Mouse (Mus musculus) spleen, adult 2 months (tissue): ENCODE results near the gene Fam98c.

Experiments used
- CTCF ChIP-seq: fragments of 200-500 bp; IDR thresholded peaks from 2 replicates; pipeline ENCODE4 v1.5.1; 2011; ENCODE audit warnings: mild to moderate bottlenecking, inconsistent platforms; ENCODE audit not compliant: insufficient read depth, insufficient read length, insufficient replicate concordance; ENCODE audit errors: extremely low read depth
- POLR2A ChIP-seq: fragments of 200-500 bp; IDR thresholded peaks from 2 replicates; pipeline ENCODE4 v1.6.1; 2011; ENCODE audit warnings: low read depth, low read length, inconsistent platforms

GRCm38 (mm10) chr7:29169231-29170065 lies 13.4 kb upstream of the Fam98c start:
- TF ChIP-seq POLR2A (no peak), CTCF (no peak)
